8 mouse cellular contexts compared by ENCODE assay signal in genomic region chr12:31265005-31265721, GRCm38 (mm10). TPM values are rescaled to one million over a fixed set of nuclear protein-coding genes. Genes with fewer than 3 reads are reported as not detected.
DNase-seq lines count a peak whose midpoint lies in the region; ATAC-seq and TF ChIP-seq lines count a peak whose summit lies in the region.

Lamb1 (plus strand) TSS chr12:31265234.

- H3K4me3 ChIP-seq in forebrain, embryonic 10.5 days, result peak within 1 kb of the TSS; percentile 59
- H3K4me3 ChIP-seq in heart, postnatal 0 days (ENCODE audit: low read depth, low read length), result peak within 1 kb of the TSS; percentile 74

- H3K4me2 ChIP-seq in heart, postnatal 0 days (ENCODE audit: low read depth, low read length), result peak within 1 kb of the TSS; percentile 70

- peaks cover 76% of the 10 kb centered on the region for H3K27me3 ChIP-seq in forebrain, embryonic 10.5 days (ENCODE audit: poor library complexity, severe bottlenecking)
- no peaks in the 10 kb centered on the region for H3K27me3 ChIP-seq in heart, postnatal 0 days (ENCODE audit: control insufficient read depth, insufficient read depth, low read length)

- peak within 1 kb of the TSS; percentile 87 for H3K9ac ChIP-seq in heart, postnatal 0 days (replicated peaks; ENCODE audit: low read depth, low read length)

- peaks cover 50% of the 10 kb centered on the region for H3K4me1 ChIP-seq in forebrain, embryonic 10.5 days
- H3K4me1 ChIP-seq in heart, postnatal 0 days (ENCODE audit: control insufficient read depth, insufficient read depth), result peaks cover 31% of the 10 kb centered on the region

- peak; percentile 18 to 32 for DNase-seq in left cerebral cortex, adult 18-20 months (ENCODE audit: low spot score in 2 of 2)
- DNase-seq in left cerebral cortex, adult 11 months (ENCODE audit: low spot score), result no peak
- DNase-seq in forebrain, embryonic 10.5 days (ENCODE audit: extremely low spot score, low spot score), result peak; percentile 65
- DNase-seq in heart, postnatal 0 days (ENCODE audit: low spot score), result peak; percentile 80
- peak; percentile 89 to 91 for DNase-seq in kidney, postnatal 36 days
- DNase-seq in lung, adult 18-20 months, result peak; percentile 40 to 63
- DNase-seq in ovary, postnatal 14 days (ENCODE audit: low spot score), result peak; percentile 66

- TF ChIP-seq EP300 in heart, postnatal 0 days (IDR thresholded peaks at IDR 0.05; ENCODE audit: low read depth), result no peak

- no peak for TF ChIP-seq CTCF in heart, postnatal 0 days (IDR thresholded peaks at IDR 0.05; ENCODE audit: low read depth)

- WGBS in forebrain, embryonic 10.5 days, result 0% methylated on average over 39 of the region's 39 CpGs
- WGBS in heart, postnatal 0 days, result under 1% methylated on average over 38 of the region's 39 CpGs

- H3K27ac ChIP-seq in forebrain, embryonic 10.5 days, result peak within 1 kb of the TSS; percentile 80
- peak within 1 kb of the TSS; percentile 89 for H3K27ac ChIP-seq in heart, postnatal 0 days (ENCODE audit: low read depth)

- peaks cover 4% of the 10 kb centered on the region; the same call in 1 of the 2 replicates for H3K36me3 ChIP-seq in forebrain, embryonic 10.5 days (replicated peaks)
- H3K36me3 ChIP-seq in heart, postnatal 0 days (replicated peaks; ENCODE audit: control insufficient read depth, insufficient read depth, low read length), result peaks cover 12% of the 10 kb centered on the region; the same call in 1 of the 2 replicates

- H3K9me3 ChIP-seq in forebrain, embryonic 10.5 days, result no peaks in the 10 kb centered on the region
- no peaks in the 10 kb centered on the region for H3K9me3 ChIP-seq in heart, postnatal 0 days (replicated peaks; ENCODE audit: control insufficient read depth, low read length)

- ATAC-seq in heart, postnatal 0 days (ENCODE audit: insufficient read depth, low read depth), result peak; percentile 57
- ATAC-seq in megakaryocyte, adult 5-6 weeks (ENCODE audit: poor library complexity, severe bottlenecking), result no peak

RNA-seq across cellular contexts. Expression of gene Lamb1, which starts in this region (rescaled TPM):
- 10 to 100 TPM; 16.4 to 17.3 TPM for total RNA-seq in left cerebral cortex, adult 18-20 months (2021)
- 22.6 and 23.1 TPM in 2 replicates for polyA plus RNA-seq in forebrain, embryonic 10.5 days (2016; fragmentation: Nextera tagmentation; extraction: Ambion mirVana)
- total RNA-seq in heart, postnatal 0 days (2014; rRNA removed; ENCODE audit: low replicate concordance), result 189 TPM in 2 replicates
- polyA plus RNA-seq in heart, postnatal 0 days (2015; fragmentation: Nextera tagmentation; extraction: Ambion mirVana), result 53.2 and 60.8 TPM in 2 replicates
- 0.20 and 1.0 TPM in 2 replicates for total RNA-seq in megakaryocyte, adult 5-6 weeks (2015)
- 2.5 and 9.6 TPM in 2 replicates for total RNA-seq in megakaryocyte, adult 5-6 weeks (2017)

Comparison
In these comparisons a context has a peak if more than half of its experiments do, and no peak if none do; other contexts are left out.
1. RNA of gene Lamb1 (total RNA-seq): 189 TPM in heart, postnatal 0 days; 16.4 to 17.3 TPM in left cerebral cortex, adult 18-20 months and 0.20 to 9.6 TPM in megakaryocyte, adult 5-6 weeks; every median in the first group is over 10 times any median in the second.